Mouse (Mus musculus) gonadal fat pad, adult 2 months (tissue): Measurements from ENCODE around the gene Vsig8. TPM values are rescaled to one million over a fixed set of nuclear protein-coding genes. Genes with fewer than 3 reads are reported as not detected.

Experiments used
- DNase-seq: peaks from one replicate; pipeline ENCODE4 v3.0.0-alpha.2; 2012; ENCODE audit warnings: low read depth
- polyA plus RNA-seq: library from polyadenylated mRNA; depleted of rRNA; stranded (reverse); fragments of >200 nt; gene quantifications from 2 replicates; pipeline ENCODE4 v1.2.3, GENCODE M21; 2012; rRNA removed

Vsig8 gene
- polyA plus RNA-seq: 0.79 and 0.92 TPM in 2 replicates

DNA sequence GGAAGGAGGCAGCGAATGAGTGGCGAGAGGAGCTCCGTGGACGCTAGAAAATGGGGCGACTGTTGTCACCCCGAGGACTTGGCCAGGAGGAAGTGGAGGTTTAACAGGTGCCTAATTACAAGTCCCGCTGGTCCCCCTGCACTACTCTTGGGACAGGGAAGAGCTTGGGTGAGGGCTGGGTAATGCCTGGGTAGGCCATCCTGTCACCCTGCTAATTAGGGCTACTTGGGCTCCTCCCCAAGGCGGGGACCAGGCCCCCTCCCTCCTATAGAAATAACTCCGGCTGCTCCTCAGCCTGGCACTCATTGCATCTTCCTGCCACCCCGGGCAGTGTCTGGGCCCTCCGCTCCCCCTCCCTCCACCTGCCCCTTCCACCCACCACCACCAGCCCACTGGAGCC lies at the start of gene Vsig8:
Gene Vsig8, plus strand, starts transcription at position 301 of the 400 bp plus-strand sequence.
- no peak for DNase-seq

DNA sequence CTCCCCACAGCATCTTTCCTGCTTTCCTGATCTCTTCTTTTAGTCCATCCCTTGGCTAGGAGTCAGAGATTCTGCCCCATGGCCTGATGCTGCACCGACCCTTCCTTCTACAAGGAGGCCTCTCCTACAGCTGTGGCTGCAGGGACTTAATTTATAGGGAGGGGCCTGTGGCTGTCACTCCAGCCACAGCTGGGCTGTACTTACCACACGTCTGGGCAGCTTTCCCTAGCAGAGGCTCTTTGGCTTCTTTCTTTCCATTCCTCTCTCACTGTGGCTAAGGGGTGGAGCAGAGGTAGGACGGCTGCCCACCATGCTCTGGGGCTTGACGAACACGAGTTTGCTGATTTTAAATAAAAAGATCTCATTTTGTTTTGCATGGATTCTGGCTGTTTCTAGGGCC lies 48.7 kb upstream of the Vsig8 start:
- DNase-seq: no peak

DNA sequence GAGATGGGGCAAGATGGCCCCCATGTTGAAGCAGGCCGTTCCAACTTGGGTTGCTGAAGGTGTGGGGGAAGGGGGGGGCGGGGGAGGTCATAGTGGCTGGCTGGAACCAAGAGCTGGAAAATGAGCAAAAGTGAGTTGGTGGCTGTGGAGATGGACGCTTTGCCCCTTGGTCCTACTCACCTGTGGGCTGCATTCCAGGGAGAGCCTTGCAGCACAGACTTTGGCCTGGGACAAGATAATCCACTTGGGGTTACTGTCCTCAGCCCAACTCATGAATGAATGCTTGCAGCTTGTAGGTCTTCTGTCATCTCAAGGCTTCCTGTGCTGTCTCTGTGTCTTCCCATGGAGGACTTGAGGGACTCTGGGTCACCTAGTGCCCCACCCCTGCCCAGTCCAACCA lies 48.0 kb upstream of the Vsig8 start:
- DNase-seq: no peak

DNA sequence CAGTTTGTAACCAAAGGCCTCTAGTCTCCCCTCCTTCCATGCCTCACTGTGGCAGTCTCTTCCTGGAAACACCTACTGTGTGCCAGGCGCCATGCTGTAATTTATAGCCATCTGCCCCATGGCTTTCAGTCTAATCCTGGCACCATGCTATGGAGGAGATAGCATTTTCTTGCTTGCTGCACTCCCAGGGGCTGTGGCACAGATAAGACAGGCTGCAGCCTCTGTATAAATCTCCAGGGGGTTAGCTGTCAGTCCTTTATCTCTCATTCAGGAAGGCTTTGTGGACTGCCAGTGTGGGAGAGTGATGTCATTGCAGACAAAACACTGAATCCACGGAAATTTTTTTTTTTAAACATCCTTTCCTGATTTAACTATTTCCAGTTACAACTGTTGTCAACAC lies 47.6 kb upstream of the Vsig8 start:
- DNase-seq: no peak

- DNase-seq: no peak
Measured at GRCm38 (mm10) chr1:172509235-172509634, 46.5 kb upstream of the Vsig8 start.

DNA sequence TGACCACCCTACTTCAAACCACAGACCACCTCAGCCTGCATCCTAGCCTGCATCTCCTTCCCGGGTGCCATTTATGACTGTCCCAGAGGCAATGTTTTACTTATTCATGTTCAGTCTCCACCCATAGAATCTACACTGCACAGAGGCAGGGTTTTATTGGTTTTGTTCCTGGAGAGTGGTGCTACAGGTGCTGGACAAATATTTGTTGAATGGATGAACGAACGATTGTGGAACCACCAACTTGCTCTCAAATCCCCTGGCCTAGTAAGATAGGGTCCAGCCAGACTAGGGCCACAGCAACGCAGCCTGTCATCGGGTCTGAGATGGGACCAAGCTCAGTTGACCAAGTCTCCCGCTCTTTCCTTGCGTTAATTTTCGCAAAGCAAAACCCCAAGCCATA lies 45.8 kb upstream of the Vsig8 start:
- no peak for DNase-seq

DNA sequence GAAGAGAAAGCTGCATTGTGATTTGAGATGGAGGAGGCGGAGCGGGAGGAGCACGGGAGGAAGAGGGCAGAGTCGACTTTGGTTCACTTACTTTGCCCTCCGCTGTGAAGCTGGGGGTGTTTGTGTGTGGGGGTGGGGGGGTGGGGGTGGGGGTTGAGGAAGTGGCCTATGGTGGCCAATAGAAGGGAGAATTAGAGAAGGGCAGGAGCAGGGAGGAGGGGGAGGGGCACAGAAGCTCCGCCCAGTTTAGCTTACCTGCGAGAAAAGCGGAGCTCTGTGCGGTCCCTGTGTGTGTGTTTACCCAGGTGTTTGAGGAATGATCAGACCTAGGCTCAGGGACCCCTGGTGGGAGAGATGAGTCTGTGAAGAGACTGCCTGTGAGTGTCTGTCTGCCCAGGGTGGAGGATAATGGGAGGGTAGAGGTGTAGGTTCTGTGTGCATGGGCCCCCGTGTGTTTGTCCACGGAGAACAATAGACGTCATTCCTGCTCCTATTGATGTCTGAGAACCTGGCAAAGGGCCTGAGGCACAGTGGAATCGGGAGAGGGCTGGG lies 45.2 kb upstream of the Vsig8 start:
- DNase-seq: no peak

DNA sequence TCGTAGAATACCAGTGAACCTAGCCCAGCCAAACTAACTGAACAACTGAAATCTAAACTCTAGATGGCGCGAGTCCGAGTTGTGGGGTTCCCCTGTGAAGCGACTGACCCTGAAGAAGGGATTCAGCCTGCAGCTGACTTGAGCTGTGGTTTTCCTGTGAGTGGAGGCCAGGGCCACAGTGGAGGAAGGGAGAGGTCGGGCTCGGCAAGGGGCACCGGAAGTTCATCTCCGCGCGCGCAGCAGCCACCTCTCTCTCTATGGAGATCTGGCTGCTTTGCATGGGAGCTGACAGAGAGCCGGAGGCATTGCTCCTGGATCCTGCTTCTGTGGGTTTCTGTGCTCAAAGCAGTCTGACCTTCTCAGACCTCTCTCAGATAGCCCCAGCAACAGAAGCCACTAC lies 42.8 kb upstream of the Vsig8 start:
- no peak for DNase-seq

- no peak for DNase-seq
Measured at GRCm38 (mm10) chr1:172513525-172514212, 42.1 kb upstream of the Vsig8 start.

DNA sequence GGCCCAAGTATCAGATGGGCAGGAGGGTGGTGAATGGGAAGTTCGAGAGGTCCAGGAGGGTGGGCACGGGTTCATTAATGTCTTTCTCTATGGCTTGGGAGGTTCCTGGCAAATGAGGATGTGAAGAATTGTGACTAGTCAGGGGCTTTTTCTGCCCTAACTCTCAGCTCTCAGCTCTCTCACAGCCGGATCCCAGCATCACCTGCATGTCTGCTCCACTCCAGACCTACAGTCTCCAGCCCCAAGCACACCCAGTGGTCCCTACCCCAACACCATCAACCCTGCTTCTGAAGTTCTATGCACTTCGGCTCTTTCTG lies 41.6 kb upstream of the Vsig8 start:
- DNase-seq: no peak

- no peak for DNase-seq
Measured at GRCm38 (mm10) chr1:172514551-172515268, 41.0 kb upstream of the Vsig8 start.

DNA sequence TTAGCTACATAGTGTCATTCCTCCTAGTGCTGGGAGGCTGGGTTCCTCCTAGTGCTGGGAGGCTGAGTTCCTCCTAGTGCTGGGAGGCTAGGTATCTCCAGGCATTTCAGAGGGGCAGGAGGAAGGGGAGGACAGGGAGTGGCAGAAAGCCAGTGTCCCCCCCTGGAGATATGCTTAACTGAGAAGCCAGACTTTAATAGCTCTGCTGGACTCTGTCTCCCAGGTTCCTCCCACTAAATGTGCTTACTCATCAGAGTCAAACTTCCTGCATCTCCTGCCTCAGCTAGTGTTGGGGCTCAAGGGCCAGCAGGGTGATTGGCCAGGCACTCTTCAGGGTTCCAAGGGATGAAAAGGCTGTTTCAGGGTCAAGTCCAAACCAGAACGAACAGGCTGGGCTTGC lies 40.3 kb upstream of the Vsig8 start:
- DNase-seq: no peak

DNA sequence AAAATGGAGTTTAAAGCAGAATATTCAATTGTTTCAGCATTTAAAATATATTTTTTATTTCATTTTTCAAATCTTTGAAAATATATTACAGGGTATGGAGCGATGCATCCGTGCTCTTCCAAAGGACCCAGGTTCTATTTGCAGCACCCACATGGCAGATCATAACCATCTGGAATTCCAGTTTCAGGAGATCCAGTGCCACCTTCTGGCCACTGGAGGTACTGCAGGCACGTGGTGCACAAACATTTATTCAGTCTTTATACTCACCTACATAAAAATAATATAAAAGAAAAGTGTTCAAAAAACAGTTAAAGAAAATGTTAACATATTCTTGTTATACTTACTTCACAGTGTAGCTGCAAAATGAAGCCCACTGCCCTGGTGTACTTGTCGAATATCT lies 37.7 kb upstream of the Vsig8 start:
- no peak for DNase-seq

GRCm38 (mm10) chr1:172519644-172520043 lies 36.1 kb upstream of the Vsig8 start:
- DNase-seq: no peak

- no peak for DNase-seq
Measured at GRCm38 (mm10) chr1:172520576-172521440, 34.9 kb upstream of the Vsig8 start, which contains the start of gene Cfap45. Gene Cfap45 (plus strand): TSS chr1:172520801.

DNA sequence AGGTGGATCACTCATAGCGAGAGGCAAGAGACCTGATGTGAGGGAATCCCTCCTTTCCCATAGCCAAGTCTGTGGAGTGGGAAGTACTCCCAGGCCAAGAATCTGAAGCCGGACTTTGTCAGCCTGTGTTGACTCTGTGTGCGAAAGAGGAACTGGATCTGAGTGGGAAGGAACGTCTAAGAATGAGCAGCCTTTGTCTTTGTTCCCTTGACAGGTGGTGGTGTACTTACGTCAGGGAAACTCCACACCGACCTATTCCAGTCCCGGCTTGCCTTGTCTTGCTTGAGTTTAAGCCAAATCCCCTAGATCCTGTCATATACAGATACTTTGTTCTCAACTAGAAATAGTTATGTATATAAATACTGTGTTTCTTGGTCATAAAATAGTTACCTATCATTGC lies 33.2 kb upstream of the Vsig8 start:
- DNase-seq: no peak

DNA sequence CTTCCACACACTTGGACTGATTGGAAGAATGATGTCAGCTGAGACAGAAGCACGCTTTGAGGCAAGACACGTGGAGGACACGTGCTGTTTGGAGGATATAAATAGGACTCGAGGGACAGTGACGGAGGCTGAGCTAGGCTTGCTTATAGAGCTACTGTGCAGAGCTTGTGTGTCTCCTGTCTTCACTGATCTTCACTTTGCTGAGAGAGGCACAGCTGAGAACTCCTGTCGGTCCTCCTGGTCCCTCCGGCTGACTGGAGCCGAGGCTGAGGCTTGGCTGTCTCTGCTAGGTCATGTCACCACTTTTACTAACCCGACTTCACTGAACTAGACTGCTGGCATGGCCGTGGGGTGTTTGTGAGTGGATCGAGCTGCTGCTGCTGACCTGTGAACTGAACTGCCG lies 32.0 kb upstream of the Vsig8 start:
- no peak for DNase-seq

DNA sequence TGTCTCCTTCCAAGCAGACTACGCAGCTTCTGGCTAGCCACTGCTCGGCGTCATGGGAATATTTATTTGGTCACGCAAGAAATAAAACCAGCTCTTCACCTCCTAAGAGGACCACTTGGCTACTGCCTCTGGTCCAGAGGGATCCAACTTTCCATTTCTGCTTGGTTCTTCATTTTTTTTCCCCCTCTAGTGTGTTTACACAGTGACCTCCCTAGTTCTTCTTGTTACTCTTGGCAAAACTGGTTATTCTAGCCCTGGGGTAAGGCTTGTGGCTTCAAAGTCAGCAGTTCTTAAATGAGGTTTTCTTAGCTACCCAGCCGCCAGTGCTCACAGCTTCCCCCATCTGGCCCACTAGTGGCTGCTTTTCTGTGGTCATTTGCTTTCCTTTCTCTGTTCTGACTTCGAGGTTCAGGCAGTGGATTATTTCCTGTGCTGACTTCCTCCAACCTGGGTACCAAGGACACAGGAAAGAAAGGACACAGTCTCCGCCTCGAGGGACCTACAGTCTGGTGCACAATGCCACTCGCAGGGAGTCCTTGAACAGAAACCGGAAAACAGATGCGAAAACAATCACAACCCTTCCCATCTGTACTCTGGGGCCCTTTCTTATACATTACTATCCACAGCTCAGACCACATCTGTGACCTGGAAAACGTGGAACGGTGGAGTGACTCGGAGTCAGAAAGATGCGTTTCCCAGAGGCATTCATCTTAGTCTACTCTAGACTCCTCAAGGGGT lies 30.5 kb upstream of the Vsig8 start:
- DNase-seq: no peak

GRCm38 (mm10) chr1:172525971-172526370 lies 29.8 kb upstream of the Vsig8 start:
- DNase-seq: no peak

- DNase-seq: no peak
Measured at GRCm38 (mm10) chr1:172526380-172527081, 29.2 kb upstream of the Vsig8 start.

DNA sequence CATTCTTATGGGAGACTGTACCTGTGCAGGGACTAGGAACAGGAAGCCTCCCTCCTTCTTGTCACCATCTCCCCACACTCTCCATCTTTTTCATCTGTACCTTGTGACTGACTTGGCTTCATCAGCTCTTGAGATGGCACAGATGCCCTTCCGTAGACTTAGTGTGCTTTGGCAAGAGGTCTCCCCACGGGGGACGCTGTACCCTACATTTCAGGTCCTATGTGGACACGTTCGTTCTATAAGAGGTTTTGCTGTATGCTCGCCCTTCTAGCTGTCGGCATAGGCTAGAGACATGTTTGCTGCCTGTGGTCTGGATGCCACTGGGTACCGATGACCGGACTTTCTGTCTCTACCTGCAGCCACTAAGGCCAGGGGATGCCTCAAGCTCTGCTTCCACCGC lies 28.3 kb upstream of the Vsig8 start:
- DNase-seq: no peak
